Mouse (Mus musculus) hematopoietic multipotent progenitor cell, adult 10-12 weeks (in vitro differentiated cells): Measurements from ENCODE around the gene Senp3. TPM values are rescaled to one million over a fixed set of nuclear protein-coding genes. Genes with fewer than 3 reads are reported as not detected.

Experiments used
- polyA plus RNA-seq: library from polyadenylated mRNA; stranded (reverse); fragments of >175 nt; gene quantifications from 2 replicates; pipeline ENCODE4 v1.2.3, GENCODE M21; 2012; ENCODE audit warnings: low replicate concordance

Gene Senp3
- 60.8 and 121 TPM in 2 replicates for polyA plus RNA-seq

DNA sequence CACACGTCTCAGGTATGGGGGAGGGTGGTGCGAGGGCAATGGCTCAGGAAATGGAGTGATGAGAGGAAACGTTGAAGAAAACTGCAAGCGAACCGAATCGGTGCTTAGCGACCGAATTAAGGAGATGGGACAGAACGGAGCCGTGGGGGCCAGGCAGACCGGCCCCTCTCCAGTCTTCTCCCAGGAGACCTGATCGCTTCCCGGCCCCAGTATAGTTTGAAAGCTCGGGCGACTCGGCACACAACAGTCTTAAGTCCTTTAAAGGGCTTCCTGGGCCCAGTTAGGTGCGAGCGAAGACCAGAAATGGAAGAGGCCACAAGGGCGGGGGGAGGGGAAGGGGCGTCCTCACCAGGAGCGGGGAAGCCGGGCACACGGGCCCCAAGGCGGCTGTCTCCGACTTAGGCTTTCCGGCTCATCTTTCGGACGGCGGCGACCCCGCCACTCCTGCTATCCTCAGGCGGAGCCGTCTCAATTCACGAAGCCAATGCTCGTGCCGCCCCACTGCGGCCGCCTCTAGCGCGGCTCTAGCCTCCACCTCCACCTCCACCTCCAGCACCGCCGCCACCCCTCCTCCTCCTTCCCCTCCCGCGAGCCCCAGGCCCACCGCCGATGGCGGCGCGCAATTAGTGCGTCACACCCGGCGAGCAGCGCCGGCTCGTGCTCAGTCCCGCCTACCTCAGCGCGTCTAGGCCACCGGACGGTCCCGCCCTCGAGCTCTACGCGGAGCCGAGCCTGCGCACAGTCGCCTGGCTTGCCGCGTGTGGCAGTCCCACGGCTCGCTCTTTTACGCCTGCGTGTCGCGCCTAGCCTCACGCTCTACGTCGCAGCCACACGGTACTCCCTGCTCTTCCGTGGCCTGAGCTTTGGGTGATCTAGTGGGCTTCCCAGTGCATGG, at the start of gene Senp3:
Senp3 (minus strand) TSS at position 771 of the 895 bp plus-strand sequence.

DNA sequence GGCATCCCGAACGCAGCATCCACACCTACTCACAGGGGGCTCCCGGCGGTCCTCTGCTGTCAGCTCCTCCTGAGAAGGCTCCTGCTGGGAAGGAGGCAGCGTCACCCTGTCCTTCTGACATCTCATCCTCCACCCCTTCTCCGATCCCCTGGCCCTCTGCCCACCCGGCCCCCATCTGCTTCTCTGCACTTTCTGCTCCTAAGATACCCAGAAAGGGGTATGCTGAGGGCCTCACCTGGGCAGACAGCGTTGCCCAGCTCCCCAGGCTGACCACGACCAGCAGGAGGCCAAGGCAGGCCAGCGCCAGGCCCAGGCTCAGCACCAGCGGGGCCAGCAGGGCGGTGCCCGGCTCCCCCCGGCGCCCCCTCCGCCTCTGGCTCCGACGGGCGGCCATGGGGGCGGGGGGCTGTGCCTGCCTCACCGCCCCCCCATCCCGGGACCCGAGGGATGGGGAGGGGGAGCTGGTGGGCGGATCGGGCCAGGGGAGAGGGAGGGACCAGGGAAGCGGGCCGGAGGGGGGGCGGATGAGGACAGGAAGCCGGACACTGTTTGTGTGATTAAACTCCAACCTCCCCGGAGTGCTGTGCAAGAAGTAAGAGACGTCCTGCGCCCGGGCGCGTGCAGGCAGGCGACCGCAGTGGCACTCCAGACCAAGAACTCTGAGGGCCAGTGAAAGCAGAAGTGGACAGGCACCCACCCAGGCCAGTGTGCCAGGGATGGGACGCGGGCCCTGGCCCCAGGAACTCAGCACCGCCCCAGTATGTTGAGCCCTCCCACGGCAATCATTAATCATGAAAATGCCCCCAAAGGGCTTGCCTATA, 13.7 kb upstream of the Senp3 start, which contains the start of the genes Tnfsf12 and Tnfsfm13:
Tnfsf12 (minus strand) TSS at position 489 of the 821 bp plus-strand sequence.
Tnfsfm13 (minus strand) TSS at position 738 of the 821 bp plus-strand sequence.

DNA sequence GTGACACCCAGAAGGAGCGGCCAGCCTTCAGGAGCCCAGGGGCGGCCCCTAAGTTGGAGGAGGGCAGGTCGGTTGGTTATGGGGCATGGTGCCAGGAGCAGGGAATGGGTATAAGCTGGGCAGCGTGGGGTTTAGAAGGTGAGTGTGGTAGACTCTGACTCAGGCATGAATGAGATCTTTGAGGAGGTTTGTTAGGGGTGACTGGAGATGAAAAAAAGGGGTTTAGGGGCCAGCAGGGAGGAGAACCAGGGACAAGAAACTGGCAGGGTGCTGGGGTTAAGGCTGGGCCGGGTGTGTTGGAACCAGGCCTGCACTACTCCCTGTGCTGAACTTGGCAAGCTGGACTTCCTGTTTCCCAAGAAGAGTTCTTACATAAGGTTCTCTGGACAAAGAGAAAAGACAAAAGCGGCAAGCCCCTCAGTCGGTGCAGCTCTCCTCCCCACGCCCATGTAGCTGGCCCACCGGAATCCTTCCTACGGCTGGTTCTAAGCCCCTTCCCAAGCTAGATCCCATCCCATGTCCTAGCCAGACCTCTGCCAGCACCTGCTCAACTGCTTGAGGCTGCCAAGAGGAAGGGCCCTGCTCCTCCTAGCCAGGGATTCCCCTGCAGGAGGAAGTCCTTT, 3.8 kb upstream of the Senp3 start, which contains the start of gene Tnfsf13:
Tnfsf13 (minus strand) TSS at position 259 of the 623 bp plus-strand sequence.

DNA sequence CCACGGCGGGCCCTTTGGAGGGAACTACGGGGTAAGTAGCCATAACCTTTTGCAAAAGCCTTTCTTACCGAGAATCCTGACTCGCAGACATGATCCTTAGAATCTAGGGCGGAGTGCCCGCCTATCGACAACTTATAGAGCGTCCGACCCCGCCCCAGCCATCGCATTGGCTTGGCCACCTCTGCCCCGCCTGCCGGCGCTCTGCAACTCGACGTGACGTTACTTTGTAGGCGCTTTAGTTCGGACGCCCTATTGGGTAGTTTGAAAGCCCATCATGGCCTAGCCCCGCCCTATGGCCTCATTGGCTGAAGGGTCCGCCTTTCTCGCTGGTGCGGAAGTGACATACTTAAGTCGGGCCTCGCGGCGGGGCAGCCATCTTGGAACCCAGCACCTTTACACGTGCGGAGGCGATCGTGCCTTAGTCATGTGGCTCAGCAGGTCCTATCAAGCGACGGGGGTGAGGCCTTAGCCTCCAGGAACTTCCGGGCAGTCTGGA, 9.6 kb downstream of the Senp3 start, which contains the start of gene Eif4a1:
Eif4a1 (minus strand) TSS at position 213 of the 496 bp plus-strand sequence.

DNA sequence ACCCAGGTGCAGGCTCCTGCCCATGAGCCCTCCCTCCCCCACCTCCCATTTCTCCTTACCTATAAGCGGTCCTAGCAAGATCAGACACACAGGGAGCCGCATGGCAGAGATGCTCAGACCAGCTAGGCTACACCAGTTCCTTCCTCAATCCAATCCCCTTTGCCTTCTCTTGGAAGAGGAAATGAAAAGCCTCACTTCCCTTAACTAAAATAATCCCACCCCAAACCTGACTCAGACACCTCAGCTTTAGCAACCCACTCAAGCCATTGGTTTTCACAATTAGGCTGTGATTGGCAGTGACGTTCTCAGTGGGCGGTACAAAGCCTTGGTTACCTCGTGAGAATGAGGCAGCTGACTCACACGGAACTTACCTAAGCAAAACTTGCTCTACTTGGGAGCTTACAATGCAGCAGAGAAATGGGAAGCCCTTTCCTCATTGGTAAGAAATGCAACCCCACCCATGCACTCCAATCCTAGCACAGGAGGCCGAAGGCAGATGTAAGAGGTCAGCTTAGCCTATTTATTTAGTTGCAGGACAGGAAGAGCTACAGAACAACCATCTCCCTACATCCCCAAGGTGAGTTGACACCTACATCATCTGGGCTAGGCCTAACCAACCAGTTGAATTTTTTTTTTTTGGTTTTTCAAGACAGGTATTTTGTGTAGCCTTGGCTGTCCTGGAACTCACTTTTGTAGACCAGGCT, 15.8 kb downstream of the Senp3 start, which contains the start of gene Cd68:
Cd68 (minus strand) TSS at position 193 of the 704 bp plus-strand sequence.

DNA sequence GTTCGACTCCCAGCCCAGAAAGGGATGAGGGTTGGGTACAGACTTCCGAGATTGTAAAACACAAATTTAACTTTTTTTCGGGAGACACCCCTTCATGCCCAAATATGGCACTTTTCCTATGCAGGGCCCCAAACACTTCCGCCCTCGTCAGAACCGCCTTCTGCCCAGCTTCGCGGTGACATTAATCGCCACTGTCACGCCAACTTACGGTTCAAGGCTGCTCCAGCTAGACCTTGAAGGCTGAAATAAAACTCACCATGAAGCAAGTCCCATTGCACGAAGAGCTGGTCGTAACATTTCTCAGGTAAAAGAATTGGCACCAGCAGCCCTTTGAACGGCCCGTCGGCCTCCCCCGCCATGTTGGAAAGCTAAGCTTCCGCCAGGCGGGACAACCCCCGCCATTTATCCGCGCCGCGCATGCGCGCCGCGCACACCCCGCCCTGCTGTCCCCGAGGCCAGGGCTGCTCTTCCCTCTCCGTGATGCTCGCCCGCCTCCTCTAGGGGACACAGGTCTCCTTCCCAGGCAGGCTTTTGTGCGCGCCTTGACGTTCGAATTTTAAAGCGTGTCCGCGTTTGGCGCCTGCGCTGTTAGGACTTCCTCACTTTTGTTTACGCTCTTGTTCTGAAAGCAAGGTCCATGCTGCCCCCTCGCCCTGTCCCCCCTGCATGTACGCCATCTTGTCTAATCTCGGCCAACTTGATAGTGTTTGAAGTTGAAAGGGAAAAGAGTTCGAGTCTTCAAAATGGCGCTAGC, 19.5 kb downstream of the Senp3 start, which contains the start of gene Mpdu1:
Mpdu1 (minus strand) TSS at position 430 of the 754 bp plus-strand sequence.

DNA sequence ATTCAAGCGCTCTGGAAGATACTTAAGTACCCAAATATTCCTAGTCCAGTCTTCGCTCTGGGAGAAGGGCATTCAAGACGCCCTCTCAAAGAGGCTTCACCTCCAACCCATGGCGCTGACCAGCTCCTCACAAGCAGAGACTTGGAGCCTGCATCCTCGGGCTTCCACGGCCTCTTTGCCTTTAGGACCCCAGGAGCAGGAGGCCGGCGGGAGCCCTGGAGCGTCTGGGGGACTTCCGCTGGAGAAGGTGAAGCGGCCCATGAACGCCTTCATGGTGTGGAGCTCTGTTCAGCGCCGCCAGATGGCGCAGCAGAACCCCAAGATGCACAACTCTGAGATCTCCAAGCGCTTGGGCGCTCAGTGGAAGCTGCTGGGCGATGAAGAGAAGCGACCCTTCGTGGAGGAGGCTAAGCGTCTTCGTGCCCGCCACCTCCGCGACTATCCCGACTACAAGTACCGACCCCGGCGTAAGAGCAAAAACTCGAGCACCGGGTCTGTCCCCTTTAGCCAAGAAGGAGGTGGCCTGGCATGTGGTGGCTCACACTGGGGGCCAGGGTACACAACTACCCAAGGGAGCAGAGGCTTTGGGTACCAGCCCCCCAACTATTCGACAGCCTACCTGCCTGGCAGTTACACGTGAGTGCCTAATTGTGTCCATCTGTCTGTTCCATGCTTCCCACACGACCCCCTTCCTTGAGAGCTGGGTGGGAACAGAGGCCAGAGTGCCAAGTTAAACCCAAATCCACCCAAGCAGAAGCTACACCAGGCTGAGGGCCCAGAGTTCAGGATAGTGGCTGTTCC, 26.4 kb downstream of the Senp3 start, which contains the start of gene Sox15:
Sox15 (plus strand) TSS at position 51 of the 801 bp plus-strand sequence.

DNA sequence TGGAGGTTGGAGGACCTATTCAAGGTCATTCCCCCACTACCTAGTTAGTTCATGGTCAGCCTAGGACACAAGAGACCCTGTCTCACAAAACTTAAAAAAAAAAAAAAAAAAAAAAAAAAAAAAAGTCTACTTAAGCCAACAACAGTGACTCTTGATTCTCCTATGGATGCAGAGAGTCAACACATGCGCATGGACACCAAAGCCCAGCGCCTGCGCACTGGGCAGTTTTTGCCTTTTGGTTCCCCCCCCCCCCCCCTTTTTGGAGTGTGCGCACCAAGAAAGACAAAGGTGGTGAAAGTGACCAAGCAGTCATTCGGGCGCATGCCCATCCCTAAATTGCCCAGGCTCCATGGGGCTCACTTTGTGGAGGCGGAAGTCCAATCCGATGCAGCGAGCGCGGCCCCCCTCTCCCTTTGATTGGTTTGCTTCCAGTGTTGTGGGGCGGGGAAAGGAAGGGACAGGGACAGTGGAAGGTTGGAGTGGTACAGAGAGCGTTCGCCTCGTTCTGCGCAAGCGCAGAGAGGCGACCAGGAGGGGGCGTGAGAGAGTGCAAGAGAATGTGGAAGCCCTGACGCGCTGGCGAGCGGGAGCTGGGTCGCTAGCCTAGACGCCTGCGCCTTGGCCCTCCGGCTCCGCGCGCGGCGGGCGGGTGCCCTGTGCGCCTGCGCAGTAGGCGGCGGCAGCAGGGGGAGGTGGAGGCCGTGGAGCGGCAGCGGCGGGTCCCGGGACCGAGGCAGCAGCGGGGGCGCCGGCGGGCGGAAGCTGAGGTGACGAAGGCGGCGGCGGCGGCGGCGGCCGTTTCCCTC, 49.4 kb downstream of the Senp3 start, which contains the start of gene Fxr2:
Fxr2 (plus strand) TSS at position 707 of the 806 bp plus-strand sequence.

Other genes with a start within 250 kb of the Senp3 start
- gene Dnah2, start 133.0 kb downstream of the Senp3 start, polyA plus RNA-seq = 0.30 and 0.55 TPM in 2 replicates
- gene Efnb3, start 121.9 kb downstream of the Senp3 start, polyA plus RNA-seq = 0.63 and 0.73 TPM in 2 replicates
- 2.2 and 18.6 TPM in 2 replicates for gene Wrap53, start 101.8 kb downstream of the Senp3 start, polyA plus RNA-seq
- 109 and 132 TPM in 2 replicates for gene Trp53, start 101.7 kb downstream of the Senp3 start, polyA plus RNA-seq
- 2.5 and 19.1 TPM in 2 replicates for gene Atp1b2, start 76.1 kb downstream of the Senp3 start, polyA plus RNA-seq
- not detected in 2 replicates for gene Shbg, start 64.2 kb downstream of the Senp3 start, polyA plus RNA-seq
- not detected in 2 replicates for gene Sat2, start 60.1 kb downstream of the Senp3 start, polyA plus RNA-seq
- 66.7 and 112 TPM in 2 replicates for gene Fxr2, start 49.1 kb downstream of the Senp3 start, polyA plus RNA-seq
- gene Sox15, start 26.8 kb downstream of the Senp3 start, polyA plus RNA-seq = 0.34 and 0.66 TPM in 2 replicates
- gene Mpdu1, start 19.4 kb downstream of the Senp3 start, polyA plus RNA-seq = 30.6 and 38.5 TPM in 2 replicates
- gene Cd68, start 15.9 kb downstream of the Senp3 start, polyA plus RNA-seq = 57.5 and 132 TPM in 2 replicates
- 136 and 185 TPM in 2 replicates for gene Eif4a1, start 9.7 kb downstream of the Senp3 start, polyA plus RNA-seq
- gene Tnfsf13, start 3.7 kb upstream of the Senp3 start, polyA plus RNA-seq = 2.6 and 5.5 TPM in 2 replicates
- gene Tnfsf12, start 13.8 kb upstream of the Senp3 start, polyA plus RNA-seq = 17.2 and 26.3 TPM in 2 replicates
- gene Tnfsfm13, start 14.0 kb upstream of the Senp3 start, polyA plus RNA-seq = 5.4 and 13.6 TPM in 2 replicates
- 127 and 149 TPM in 2 replicates for gene Polr2a, start 76.6 kb upstream of the Senp3 start, polyA plus RNA-seq
- gene Slc35g3, start 79.9 kb upstream of the Senp3 start, polyA plus RNA-seq = not detected in 2 replicates
- gene Zbtb4, start 83.8 kb upstream of the Senp3 start, polyA plus RNA-seq = 133 and 229 TPM in 2 replicates
- gene Chrnb1, start 113.9 kb upstream of the Senp3 start, polyA plus RNA-seq = 2.3 and 2.5 TPM in 2 replicates
- gene Fgf11, start 119.8 kb upstream of the Senp3 start, polyA plus RNA-seq = 0.86 and 1.1 TPM in 2 replicates
- 0.17 and 0.45 TPM in 2 replicates for gene Tmem102, start 123.5 kb upstream of the Senp3 start, polyA plus RNA-seq
- gene Gm39566, start 133.2 kb upstream of the Senp3 start, polyA plus RNA-seq = not detected in 2 replicates
- not detected in 2 replicates for gene Spem2, start 136.4 kb upstream of the Senp3 start, polyA plus RNA-seq
- not detected in 2 replicates for gene Spem1, start 140.1 kb upstream of the Senp3 start, polyA plus RNA-seq
- 3.5 and 7.7 TPM in 2 replicates for gene Nlgn2, start 155.7 kb upstream of the Senp3 start, polyA plus RNA-seq
- 239 and 507 TPM in 2 replicates for gene Tmem256, start 156.4 kb upstream of the Senp3 start, polyA plus RNA-seq
- 37.9 and 61.0 TPM in 2 replicates for gene Plscr3, start 164.3 kb upstream of the Senp3 start, polyA plus RNA-seq
- gene Tnk1, start 176.6 kb upstream of the Senp3 start, polyA plus RNA-seq = 1.7 TPM in 1 of 2 replicates, not detected in the other
- not detected in 2 replicates for gene Tmem95, start 195.9 kb upstream of the Senp3 start, polyA plus RNA-seq
- gene Kctd11, start 199.3 kb upstream of the Senp3 start, polyA plus RNA-seq = 3.0 and 3.7 TPM in 2 replicates
- gene Acap1, start 213.5 kb upstream of the Senp3 start, polyA plus RNA-seq = 193 and 275 TPM in 2 replicates
- 1.1 and 1.5 TPM in 2 replicates for gene 2810408A11Rik, start 218.9 kb upstream of the Senp3 start, polyA plus RNA-seq
- gene Neurl4, start 219.0 kb upstream of the Senp3 start, polyA plus RNA-seq = 67.4 and 137 TPM in 2 replicates
- 109 and 212 TPM in 2 replicates for gene Gps2, start 231.8 kb upstream of the Senp3 start, polyA plus RNA-seq
- 938 and 1,043 TPM in 2 replicates for gene Eif5a, start 239.9 kb upstream of the Senp3 start, polyA plus RNA-seq